Mouse (Mus musculus): ENCODE results near the gene 1700020N01Rik.

1700020N01Rik gene

GRCm38 (mm10) chr10:21604476-21604875 lies 11.5 kb downstream of the 1700020N01Rik start:
- no peak for DNase-seq (ENCODE audit: low spot score)

DNA sequence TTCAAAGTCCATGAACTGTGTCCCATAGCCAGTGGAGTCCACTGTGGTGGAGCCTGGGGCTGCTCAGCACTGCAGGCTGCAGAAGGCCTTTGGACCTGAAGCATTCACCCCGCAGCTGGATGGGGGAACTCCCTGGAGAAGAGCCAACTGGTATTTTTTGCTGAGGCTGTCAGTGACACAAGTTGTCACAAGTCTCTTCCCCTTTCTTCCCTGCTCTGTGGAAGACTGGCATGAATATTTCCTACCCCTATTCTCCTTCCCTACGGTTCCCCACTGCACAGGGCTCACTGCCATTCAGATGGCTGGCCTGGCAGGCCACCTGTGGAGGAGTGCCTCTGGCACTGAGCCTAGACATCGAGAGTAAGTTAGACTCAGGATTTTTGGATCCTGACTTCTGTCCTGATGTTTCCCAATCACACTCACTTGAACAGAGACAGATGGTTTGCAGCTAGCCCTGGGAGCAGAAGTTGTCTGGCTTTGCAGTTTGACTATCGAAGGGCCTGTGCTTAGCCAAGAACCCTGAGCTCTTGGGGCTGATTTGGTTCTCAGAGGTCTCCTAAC lies 12.1 kb downstream of the 1700020N01Rik start:
- no peak for DNase-seq (ENCODE audit: low spot score)

GRCm38 (mm10) chr10:21605601-21606000 lies 12.7 kb downstream of the 1700020N01Rik start:
- DNase-seq (ENCODE audit: low spot score): no peak

DNA sequence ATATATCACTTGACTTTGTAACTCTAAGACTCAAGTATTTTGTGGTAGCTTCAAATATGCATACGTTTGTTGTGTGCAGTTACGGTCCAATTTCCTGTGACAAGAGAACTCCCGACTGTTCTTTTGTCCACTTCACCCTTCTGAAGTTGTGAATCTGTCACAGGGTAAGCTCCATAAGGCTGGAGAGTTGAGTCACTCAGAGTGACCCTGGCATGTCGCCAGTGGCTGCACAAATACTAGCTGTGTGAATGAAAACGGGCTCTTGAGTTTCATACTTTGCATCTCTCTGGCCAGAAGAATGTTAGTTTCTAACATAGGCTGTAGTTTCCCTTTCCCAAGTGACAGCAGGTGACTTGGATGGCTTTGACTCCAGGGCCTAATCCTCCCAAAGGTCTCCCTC lies 14.0 kb downstream of the 1700020N01Rik start:
- DNase-seq (ENCODE audit: low spot score): no peak

DNA sequence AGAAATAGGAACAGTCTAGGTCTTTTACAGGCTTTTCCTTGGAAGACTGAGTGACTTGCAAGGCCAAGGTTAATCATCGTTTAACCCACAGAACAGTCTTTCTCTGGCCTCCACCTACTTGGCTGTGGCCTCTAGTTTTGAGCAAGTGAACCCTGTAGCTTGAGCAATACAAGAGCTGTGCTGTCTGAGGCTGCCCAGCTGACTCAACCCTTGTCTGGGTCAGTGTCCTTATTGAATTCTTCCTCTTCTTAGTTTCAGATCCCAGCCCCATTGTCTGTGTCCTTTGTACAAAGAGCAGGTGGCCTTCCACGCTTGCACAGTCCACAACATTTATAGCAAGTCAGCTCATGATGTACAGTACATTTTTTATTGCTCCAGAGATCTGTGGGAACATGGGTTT lies 16.6 kb downstream of the 1700020N01Rik start:
- DNase-seq (ENCODE audit: low spot score): peak; percentile 40

GRCm38 (mm10) chr10:21613021-21613860 lies 20.3 kb downstream of the 1700020N01Rik start:
- DNase-seq (ENCODE audit: low spot score): no peak

GRCm38 (mm10) chr10:21614520-21614919 lies 21.6 kb downstream of the 1700020N01Rik start:
- DNase-seq (ENCODE audit: low spot score): no peak

DNA sequence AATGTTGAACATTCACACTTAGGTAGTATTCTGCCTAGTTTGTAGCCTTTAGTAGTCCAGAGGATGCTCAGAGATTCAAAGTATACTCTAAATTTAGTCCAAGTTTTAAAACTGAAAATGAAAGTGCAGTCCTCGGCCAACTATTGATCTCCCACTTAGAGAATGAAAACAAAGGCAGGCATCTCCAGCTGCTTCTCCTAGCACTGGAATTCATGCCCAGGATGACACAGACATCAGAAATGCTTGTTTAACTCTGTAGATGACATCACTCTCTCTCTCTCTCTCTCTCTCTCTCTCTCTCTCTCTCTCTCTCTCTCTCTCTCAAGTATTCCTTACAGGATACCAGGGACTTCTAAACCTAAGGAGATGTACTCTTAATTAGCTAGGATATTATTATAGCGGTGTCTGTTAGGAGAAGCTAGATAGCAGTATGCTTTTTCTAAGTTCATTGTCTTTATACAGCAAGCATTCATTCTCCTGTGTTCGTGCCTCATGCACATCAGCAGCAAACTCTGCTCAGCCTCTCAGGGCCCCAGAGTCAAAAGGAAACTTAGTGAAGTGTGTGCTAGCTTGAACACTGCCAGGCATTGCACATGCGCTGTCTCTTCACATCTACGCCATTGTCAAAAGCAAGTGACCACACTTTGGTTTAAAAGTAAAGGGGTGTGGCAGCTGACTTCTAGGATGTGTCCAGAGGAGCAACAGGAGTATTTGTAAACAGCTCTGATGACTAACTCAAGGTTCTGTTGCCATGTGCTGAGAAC lies 26.0 kb downstream of the 1700020N01Rik start:
- no peak for DNase-seq (ENCODE audit: low spot score)

GRCm38 (mm10) chr10:21622065-21622464 lies 29.1 kb downstream of the 1700020N01Rik start:
- DNase-seq (ENCODE audit: low spot score): no peak

GRCm38 (mm10) chr10:21628555-21628954 lies 35.6 kb downstream of the 1700020N01Rik start:
- DNase-seq (ENCODE audit: low spot score): no peak

- DNase-seq (ENCODE audit: low spot score): no peak
These were observed 36.2 kb downstream of the 1700020N01Rik start for GRCm38 (mm10) chr10:21629031-21629740.

DNA sequence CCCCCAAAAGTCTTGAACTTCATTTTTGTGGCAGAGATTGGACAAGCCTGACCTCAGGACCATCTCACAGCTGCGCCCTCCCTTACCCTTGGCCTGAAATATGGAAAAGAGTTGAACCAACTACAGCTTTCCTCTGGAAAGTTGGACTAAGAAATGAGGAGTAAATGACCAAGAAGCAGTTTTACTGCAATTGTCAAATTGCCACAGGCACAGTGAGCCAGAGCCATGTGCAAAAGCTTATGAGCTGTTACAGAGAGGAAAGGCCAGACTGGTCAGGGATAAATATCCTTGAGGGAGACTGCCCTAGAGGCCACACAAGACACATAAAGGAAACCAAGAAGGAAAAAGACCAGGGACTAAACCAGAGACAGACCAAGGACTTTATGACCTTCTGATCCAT lies 38.5 kb downstream of the 1700020N01Rik start:
- no peak for DNase-seq (ENCODE audit: low spot score)

DNA sequence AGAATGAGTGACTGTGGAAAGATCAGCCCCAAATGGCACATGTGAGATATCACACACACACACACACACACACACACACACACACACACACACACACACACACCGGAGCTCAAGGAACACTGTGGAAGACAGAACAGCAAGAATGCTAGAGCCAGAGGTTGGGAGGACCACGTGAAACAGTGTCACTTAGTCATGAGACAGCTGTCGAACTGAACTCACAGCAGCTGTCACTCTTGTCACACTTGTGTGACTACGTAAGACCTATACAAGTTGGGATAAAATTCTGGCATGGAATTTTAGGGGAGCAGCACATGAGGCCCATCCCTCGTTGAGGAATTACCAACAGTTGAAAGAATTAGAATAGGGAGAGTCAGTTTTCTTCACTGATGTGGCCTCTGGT lies 39.7 kb downstream of the 1700020N01Rik start:
- no peak for DNase-seq (ENCODE audit: low spot score)

DNA sequence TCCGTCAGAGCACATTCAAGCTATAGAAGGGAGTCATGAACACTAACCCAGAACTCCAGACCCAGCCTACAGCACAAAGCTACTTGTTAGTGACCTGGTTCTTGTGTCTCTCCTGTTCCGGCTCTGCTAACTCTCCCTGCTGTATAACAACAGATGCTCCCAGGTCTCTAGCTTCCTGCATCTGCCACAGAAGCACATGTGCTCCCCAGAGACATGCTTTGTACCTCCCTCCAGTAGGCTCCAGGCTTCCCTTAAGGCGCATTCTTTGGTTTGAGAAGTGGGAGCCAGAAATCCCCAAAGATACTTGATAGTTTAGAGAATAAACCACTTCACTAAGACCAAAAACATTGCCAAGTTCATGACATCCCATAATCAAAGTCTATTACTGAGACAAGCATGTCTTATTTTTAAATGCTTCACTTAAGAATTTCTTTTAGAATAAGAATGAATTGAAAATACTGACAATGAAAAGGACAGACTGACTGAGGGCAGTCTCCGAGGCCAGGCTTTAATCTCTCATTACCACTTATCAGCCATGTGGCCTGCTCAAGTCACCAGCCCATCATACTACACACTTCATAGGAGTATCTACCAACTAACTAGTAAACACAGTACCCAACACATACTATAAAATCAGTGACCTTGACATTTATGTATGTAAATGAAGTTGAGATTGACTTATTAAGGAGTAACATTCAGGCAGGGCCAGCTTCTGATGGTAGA lies 43.2 kb downstream of the 1700020N01Rik start:
- no peak for DNase-seq (ENCODE audit: low spot score)

DNA sequence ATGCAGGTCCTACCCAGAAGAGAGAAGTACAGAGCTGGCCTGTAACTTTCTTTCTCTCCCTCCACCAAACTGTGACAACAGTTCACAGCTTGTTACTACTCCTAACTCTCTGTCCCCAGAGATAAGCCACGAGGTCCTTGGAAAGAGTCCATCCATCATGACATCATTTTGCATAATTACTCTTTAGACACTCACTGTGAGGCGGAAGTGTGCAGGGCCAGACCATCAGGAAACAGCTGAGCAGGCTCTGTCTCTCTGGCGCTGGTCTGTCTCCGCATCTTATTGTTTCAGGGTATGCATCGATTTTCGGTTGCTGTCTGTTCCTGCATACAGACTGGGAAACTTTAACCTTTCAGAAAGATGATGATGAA lies 43.8 kb downstream of the 1700020N01Rik start:
- DNase-seq (ENCODE audit: low spot score): peak; percentile 82

GRCm38 (mm10) chr10:21651388-21651787 lies 58.4 kb downstream of the 1700020N01Rik start:
- DNase-seq (ENCODE audit: low spot score): no peak

DNA sequence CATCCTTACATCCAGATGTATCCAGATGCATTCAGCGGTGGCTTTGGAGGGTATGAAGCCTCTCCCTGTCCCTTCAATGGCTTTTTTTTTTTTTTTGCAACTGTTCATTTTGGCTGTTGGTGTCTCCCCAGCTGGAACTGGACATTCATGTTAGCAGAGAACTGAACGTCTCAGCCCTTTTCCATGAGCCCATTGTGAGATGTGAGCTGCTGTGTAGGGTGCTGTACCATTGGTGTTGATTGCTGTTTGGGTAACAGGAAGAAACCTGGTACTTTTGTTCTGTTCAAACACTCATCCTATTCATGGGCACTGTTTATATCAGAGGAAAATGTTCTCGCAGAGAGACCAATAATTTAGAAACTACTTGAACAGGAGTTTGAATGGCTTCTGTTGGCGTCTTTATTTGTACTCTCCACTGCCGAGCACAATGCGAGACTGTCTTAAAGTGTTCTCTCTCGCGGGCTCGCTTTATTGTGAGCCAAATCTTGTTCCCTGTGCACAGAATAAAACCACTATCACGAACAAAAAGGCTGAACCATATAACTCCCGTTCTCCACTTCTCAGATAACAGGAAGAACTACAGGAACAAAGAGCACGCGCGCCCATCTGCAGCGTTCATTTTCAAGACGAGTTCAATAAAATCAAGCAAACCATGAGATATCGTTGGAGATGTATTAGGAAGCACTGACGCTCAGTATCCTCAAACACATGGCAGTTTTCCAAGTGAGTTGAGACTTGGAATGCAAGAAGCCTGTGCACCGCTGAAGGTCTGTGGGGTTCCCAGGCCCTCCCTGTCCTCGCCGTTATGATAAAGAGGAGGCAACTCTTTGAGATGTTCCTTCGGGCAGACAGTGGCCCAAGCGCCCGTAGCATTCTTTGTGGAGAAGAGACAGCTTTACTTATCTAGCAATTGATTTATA lies 59.7 kb downstream of the 1700020N01Rik start:
- DNase-seq (ENCODE audit: low spot score): no peak

DNA sequence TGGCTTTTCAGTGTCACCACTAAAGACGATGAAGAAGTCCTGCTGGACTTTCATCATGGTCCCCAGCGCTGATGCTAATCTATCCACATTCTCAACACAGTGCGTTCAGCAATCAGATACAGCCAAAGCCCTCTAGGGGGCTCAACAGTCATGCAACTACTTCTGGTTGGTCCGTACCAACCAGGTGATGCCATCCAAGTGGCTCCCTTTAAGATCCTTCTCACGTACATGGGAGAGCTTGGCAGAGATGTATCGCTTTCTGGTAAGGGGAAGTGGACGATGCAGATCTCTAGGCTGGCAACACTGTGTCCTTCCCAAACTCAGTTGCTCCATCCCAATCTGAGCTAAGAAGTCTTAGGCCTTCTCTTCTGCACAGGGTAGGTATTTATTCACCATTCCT lies 60.5 kb downstream of the 1700020N01Rik start:
- no peak for DNase-seq (ENCODE audit: low spot score)

DNA sequence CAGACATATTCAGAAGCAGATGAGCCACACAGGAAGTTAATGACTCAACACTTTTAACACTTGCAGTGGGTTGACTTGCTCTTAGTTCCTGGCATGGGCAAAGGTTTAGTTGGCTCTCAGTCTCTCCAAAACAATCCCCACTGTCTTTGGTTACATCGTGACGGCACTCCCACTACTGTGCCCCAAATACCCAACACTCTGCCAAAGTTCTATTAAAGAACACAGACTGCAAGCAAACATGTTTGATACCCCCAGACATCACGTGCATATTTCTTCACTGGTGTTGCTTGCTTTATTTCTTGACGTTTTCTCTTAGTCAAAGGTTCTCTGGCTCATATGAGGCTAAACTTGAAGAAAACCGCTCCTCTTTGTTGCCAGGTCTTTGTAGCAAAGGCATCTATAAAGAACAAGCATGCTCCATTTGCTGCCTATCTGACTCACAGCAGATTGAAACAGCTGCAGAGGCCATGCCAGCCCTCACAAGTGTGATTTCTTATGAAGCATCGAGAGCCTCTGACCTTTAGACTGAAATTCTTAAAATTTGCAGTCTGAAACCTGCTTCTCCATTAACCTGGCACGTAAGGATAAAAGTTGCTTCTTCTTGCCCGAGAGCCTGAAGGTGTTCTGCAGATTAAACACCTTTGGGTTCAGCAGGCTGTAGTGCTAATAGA lies 66.8 kb downstream of the 1700020N01Rik start:
- DNase-seq (ENCODE audit: low spot score): no peak

DNA sequence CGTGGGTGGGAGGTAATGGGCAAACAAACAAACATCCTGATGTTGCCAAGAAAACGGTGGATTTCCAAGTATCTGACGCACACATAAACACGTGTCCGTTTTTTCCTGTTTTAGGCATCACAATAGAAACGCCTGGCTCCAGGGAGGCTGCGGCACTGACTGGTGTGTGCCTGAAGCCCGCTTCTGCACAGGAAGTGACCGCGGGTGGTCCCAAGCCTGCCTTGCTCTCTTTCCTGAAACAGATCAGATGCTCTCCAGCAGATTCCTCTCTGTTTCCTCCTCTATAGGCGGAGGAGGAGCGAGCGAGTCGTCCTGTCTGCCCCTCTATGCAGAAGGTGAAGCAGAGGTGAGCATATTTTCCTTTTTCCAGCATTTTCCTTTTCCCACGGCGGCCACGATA lies 76.0 kb downstream of the 1700020N01Rik start:
- DNase-seq (ENCODE audit: low spot score): no peak

Data from layer of hippocampus, adult 9-10 months (tissue).